Mouse (Mus musculus) lung, embryonic 14.5 days (tissue): ENCODE data around the gene Ttll13. TPM values are rescaled to one million over a fixed set of nuclear protein-coding genes. Genes with fewer than 3 reads are reported as not detected.
A peak's percentile ranks its signal among the peaks of the same experiment; 100 is the strongest.

ENCODE experiments used
- ATAC-seq: fragments of 200-750 bp; cut with Nextera tagmentation; 2 replicates; pipeline ENCODE4 v1.8.0; 2017; ENCODE audit warnings: mild to moderate bottlenecking, moderate TSS enrichment, moderate library complexity; ENCODE audit not compliant: insufficient read depth
- DNase-seq: peaks from one replicate; pipeline ENCODE4 v3.0.0-alpha.2; 2015
- H3K27ac ChIP-seq: fragments of 300-500 bp; sonication (generic); 2 replicates; pipeline ENCODE4 v1.5.1; 2014; ENCODE audit warnings: low read depth, mild to moderate bottlenecking, moderate library complexity
- H3K27me3 ChIP-seq: fragments of 300-500 bp; sonication (generic); 2 replicates; pipeline ENCODE4 v1.6.1; 2014; ENCODE audit warnings: low read length, control low read depth; ENCODE audit not compliant: insufficient read depth
- H3K36me3 ChIP-seq: fragments of 300-500 bp; sonication (generic); 2 replicates; pipeline ENCODE4 v1.6.1; 2014; ENCODE audit warnings: control low read depth; ENCODE audit not compliant: insufficient read depth
- H3K4me1 ChIP-seq: fragments of 300-500 bp; sonication (generic); 2 replicates; pipeline ENCODE4 v1.6.1; 2014; ENCODE audit warnings: antibody characterized with exemption, control low read depth; ENCODE audit not compliant: insufficient read depth
- H3K4me2 ChIP-seq: fragments of 300-500 bp; sonication (generic); 2 replicates; pipeline ENCODE4 v1.6.1; 2014; ENCODE audit warnings: mild to moderate bottlenecking
- H3K4me3 ChIP-seq: fragments of 300-500 bp; sonication (generic); 2 replicates; pipeline ENCODE4 v1.5.1; 2014; ENCODE audit warnings: low read depth, low read length
- H3K9ac ChIP-seq: fragments of 300-500 bp; sonication (generic); 2 replicates; pipeline ENCODE4 v1.6.1; 2014
- H3K9me3 ChIP-seq: fragments of 300-500 bp; sonication (generic); 2 replicates; pipeline ENCODE4 v1.6.1; 2016; ENCODE audit warnings: low read depth, low read length, control low read depth
- CTCF ChIP-seq: IDR thresholded peaks from 2 replicates; pipeline ENCODE4 v1.5.1; 2016; ENCODE audit warnings: antibody characterized with exemption, low read depth
- WGBS: fragments of 180-500 bp; shearing (Covaris S2); extraction: QIAGEN DNeasy Blood & Tissue Kit; methylation state at CpG from one replicate; pipeline ENCODE4 v1.1.7; 2014; 5-methylcytosine and 5-hydroxymethylcytosine counted together
- polyA plus RNA-seq: library from polyadenylated mRNA; unstranded; fragments of >200 nt; fragmentation: Nextera tagmentation; extraction: Ambion mirVana; gene quantifications from 2 replicates; pipeline ENCODE4 v1.2.1, GENCODE M21; 2014

Ttll13 gene
- polyA plus RNA-seq, 1 experiment from 2014 or later = 0.71 TPM

DNA sequence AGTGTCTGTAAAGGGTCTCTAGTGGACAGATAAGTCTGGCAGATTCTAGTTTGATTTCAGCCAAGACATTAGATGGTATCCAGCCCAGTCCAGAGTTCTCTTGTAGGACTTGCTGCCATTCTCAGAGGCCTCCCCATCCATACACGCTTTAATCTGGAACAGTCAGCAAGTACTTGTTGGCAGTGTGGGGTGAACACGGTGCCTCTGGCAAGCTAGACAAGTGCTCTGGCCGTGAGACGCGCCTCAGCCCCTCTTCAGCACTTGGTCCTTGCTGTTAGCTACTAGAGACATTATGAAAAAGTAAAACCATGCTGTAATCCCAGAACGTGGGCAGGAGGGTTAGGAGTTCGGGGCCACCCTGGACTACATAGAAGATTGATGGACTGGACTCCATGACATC, 32.6 kb upstream of the Ttll13 start:
- H3K9me3 ChIP-seq = no peaks in the 10 kb centered on the region
- H3K4me3 ChIP-seq = no peak overlapping the region
- WGBS = 88% methylated on average over 7 of the region's 7 CpGs
- no peak for ATAC-seq
- no peak for TF ChIP-seq CTCF
- no peak overlapping the region for H3K27ac ChIP-seq
- no peak overlapping the region for H3K9ac ChIP-seq
- H3K4me2 ChIP-seq = no peak overlapping the region
- no peak for DNase-seq
- peaks cover 34% of the 10 kb centered on the region for H3K36me3 ChIP-seq
- no peaks in the 10 kb centered on the region for H3K27me3 ChIP-seq
- peaks cover 12% of the 10 kb centered on the region for H3K4me1 ChIP-seq

DNA sequence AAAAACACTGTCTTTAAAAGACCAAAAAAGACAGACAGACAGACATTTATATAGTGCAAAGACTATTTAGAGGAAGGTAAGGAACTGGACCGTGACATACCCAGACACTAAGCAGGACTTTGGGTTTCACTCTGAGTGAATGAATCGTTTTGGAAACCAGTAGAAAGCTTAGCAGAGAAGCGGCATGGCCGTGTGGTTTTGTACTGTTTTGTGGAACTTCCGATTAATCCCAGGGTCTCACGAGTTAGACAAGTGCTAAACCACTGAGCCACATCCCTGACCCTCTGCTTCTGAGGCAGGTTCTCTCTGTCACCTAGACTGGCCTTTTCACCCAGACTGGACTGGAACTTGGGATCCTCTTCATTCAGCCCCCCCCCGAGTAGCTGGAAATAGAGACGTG, 31.7 kb upstream of the Ttll13 start:
- Histone ChIP-seq H3K36me3 (peaks cover 42% of the 10 kb centered on the region), H3K4me2 (no peak overlapping the region), H3K27ac (no peak overlapping the region), H3K9ac (no peak overlapping the region), H3K9me3 (no peaks in the 10 kb centered on the region), H3K4me1 (0 out of 2 replicates have a peak, but pooled peaks cover 4% of the 10 kb centered on the region), H3K27me3 (no peaks in the 10 kb centered on the region), H3K4me3 (no peak overlapping the region)
- no peak for ATAC-seq
- no peak for TF ChIP-seq CTCF
- DNase-seq = no peak
- WGBS = 84% methylated on average over 8 of the region's 8 CpGs

DNA sequence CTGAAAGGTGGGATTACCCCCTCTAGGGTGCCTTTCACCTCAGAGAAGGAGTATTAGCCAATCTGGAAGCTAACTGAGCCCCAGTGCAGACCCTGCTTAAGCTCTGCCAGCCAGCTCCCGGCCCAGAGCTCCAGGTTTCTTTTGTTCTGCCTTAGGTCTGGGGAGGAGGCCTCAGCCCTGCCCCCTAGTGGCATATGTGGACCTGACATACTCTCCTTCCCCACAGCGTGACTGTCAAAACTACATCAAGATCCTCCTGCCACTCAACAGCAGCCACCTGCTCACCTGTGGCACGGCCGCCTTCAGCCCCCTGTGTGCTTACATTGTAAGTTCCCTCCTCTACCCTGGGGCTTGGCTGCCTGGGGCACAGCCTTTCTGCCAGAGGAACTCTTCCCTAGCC, 30.8 kb upstream of the Ttll13 start:
- Histone ChIP-seq H3K4me2 (no peak overlapping the region), H3K4me3 (no peak overlapping the region), H3K36me3 (peaks cover 52% of the 10 kb centered on the region), H3K4me1 (no peaks in the 10 kb centered on the region), H3K27ac (no peak overlapping the region), H3K9ac (no peak overlapping the region; the same call in 1 of the 2 replicates), H3K9me3 (no peaks in the 10 kb centered on the region), H3K27me3 (no peaks in the 10 kb centered on the region)
- ATAC-seq = peak; percentile 78
- DNase-seq = peak; percentile 87
- 14% methylated on average over 4 of the region's 4 CpGs for WGBS
- peak; percentile 93 for TF ChIP-seq CTCF

DNA sequence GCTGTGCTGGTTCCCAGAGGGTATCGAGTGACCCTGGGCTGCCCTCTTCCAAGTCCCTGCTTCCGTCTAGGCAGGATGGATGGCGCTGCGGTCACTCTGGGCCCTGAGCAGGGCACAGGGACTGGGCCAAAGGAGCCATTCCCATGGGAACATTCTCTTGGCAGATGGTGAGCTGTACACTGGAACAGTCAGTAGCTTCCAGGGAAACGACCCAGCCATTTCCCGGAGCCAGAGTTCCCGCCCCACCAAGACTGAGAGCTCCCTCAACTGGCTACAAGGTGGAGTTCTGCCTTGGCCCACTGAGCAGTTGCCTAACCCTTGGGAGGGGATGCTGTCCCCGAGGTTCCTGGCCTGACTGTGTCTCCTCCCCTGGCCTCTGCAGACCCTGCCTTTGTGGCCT, 29.6 kb upstream of the Ttll13 start:
- DNase-seq (no peak), ATAC-seq (no peak)
- Histone ChIP-seq H3K27ac (no peak overlapping the region), H3K27me3 (no peaks in the 10 kb centered on the region), H3K9ac (no peak overlapping the region), H3K9me3 (no peaks in the 10 kb centered on the region), H3K4me3 (no peak overlapping the region), H3K4me1 (no peaks in the 10 kb centered on the region), H3K4me2 (no peak overlapping the region), H3K36me3 (peaks cover 62% of the 10 kb centered on the region)
- TF ChIP-seq CTCF = peak; percentile 20; the same call in 1 of the 2 replicates
- 76% methylated on average over 8 of the region's 8 CpGs for WGBS

DNA sequence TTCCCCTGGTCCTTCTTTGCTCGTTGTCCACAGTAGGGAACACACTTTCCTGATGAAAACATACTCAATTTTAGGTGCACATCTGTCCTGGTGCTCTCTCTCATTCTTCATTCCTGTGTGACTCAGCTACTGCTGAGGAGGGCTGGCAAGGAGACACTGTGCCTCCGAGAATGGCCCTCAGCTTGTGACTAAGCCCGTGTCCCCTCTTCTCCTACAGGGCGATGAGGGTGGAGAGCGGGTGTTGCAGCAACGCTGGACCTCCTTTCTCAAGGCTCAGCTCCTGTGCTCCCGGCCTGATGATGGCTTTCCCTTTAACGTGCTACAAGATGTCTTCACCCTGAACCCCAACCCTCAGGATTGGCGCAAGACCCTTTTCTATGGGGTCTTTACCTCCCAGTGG, 27.5 kb upstream of the Ttll13 start:
- ATAC-seq (no peak), DNase-seq (no peak)
- peaks cover 63% of the 10 kb centered on the region for H3K36me3 ChIP-seq
- WGBS = 87% methylated on average over 9 of the region's 9 CpGs
- H3K4me2 ChIP-seq = no peak overlapping the region
- H3K9ac ChIP-seq = no peak overlapping the region
- TF ChIP-seq CTCF = no peak
- H3K27ac ChIP-seq = no peak overlapping the region
- no peaks in the 10 kb centered on the region for H3K4me1 ChIP-seq
- no peaks in the 10 kb centered on the region for H3K9me3 ChIP-seq
- no peak overlapping the region for H3K4me3 ChIP-seq
- H3K27me3 ChIP-seq = no peaks in the 10 kb centered on the region

DNA sequence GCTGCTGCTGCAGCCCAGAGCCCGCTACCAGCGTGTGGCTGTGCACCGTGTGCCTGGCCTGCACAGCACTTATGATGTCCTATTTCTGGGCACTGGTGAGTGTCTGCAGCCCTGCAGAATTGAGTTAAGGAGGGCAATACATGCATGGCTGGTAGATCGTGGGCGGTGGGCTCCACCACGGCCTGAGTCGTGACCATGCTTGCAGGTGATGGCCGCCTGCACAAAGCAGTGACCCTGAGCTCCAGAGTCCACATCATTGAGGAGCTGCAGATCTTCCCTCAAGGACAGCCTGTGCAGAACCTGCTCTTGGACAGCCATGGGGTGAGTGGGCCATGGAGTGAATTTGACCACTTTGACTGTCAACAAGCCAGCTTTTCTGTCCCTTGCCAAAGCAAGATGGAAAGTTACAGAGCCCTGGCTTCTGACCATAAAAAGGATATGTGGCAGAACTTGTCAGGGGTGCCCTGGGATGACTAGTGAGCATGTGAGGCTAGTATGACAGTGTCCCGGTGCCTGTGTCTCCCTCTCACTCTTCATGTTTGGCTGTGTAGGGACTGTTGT, 25.9 kb upstream of the Ttll13 start:
- H3K36me3 ChIP-seq = peaks cover 74% of the 10 kb centered on the region
- no peak overlapping the region for H3K4me2 ChIP-seq
- H3K9ac ChIP-seq = no peak overlapping the region
- DNase-seq (no peak), ATAC-seq (no peak)
- WGBS = 94% methylated on average over 9 of the region's 9 CpGs
- H3K4me3 ChIP-seq = no peak overlapping the region
- H3K27ac ChIP-seq = no peak overlapping the region
- H3K4me1 ChIP-seq = no peaks in the 10 kb centered on the region
- no peaks in the 10 kb centered on the region for H3K9me3 ChIP-seq
- no peak for TF ChIP-seq CTCF
- no peaks in the 10 kb centered on the region for H3K27me3 ChIP-seq

DNA sequence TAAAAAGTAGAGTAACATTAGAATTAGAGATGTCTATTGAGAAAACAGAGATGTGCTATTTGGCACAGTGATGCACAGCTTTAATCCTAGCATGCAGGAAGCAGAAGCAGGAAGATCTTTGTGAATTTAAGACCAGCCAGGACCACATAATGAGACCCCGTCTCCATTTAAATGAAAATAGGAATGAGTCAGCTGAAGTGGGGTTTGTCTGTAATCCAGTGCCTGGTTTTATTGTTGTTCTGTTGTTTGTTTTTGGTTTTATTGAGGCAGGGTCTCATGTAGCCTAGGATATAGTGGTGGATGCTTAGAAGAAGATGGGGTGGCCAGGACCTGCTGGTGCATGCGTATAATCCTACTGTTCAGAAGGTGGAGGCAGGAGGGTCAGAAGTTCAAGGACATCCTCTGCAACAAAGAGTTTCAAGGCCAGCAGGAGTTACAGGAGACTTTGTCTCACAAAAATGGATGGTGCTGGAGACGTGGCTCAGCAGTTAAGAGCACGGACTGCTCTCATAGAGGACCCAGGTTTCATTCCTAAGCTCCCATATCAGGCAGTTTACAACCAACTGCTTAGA, 24.9 kb upstream of the Ttll13 start:
- H3K4me2 ChIP-seq = no peak overlapping the region
- no peaks in the 10 kb centered on the region for H3K4me1 ChIP-seq
- H3K27ac ChIP-seq = no peak overlapping the region
- DNase-seq (no peak), ATAC-seq (no peak)
- no peaks in the 10 kb centered on the region for H3K27me3 ChIP-seq
- no peak for TF ChIP-seq CTCF
- H3K9me3 ChIP-seq = no peaks in the 10 kb centered on the region
- peaks cover 73% of the 10 kb centered on the region for H3K36me3 ChIP-seq
- H3K4me3 ChIP-seq = no peak overlapping the region
- WGBS = 92% methylated on average over 4 of the region's 4 CpGs
- H3K9ac ChIP-seq = no peak overlapping the region
